ENCODE assay signal across 19 mouse cellular contexts in genomic region chr16:10984534-10984933, GRCm38 (mm10).
DNase-seq lines count a peak whose midpoint lies in the region; ATAC-seq and TF ChIP-seq lines count a peak whose summit lies in the region.
"Had no signal": no experiment of that assay in that cellular context is flagged by ENCODE, and none has a peak within 500 bp of the region (broad histone marks: within the 10 kb centered on the region; RNA-seq: fewer than 3 reads in every experiment).

No protein-coding gene starts in this region.

- no peak for TF ChIP-seq EP300 in liver, postnatal 0 days (IDR thresholded peaks at IDR 0.05; ENCODE audit: low read depth)

- WGBS in embryonic facial prominence, embryonic 15.5 days: 77% methylated on average over 5 of the region's 5 CpGs
- WGBS in embryonic facial prominence, embryonic 10.5 days: 77% methylated on average over 5 of the region's 5 CpGs
- 64% methylated on average over 5 of the region's 5 CpGs for WGBS in kidney, embryonic 14.5 days
- 26% methylated on average over 5 of the region's 5 CpGs for WGBS in kidney, adult 2 months
- WGBS in liver, postnatal 0 days (ENCODE audit: insufficient replicate concordance): 32% methylated on average over 5 of the region's 5 CpGs
- WGBS in liver, embryonic 11.5 days: 58% methylated on average over 5 of the region's 5 CpGs
- WGBS in intestine, postnatal 0 days: 16% methylated on average over 5 of the region's 5 CpGs

- peaks cover 39% of the 10 kb centered on the region for H3K4me1 ChIP-seq in embryonic facial prominence, embryonic 15.5 days
- H3K4me1 ChIP-seq in embryonic facial prominence, embryonic 10.5 days: peaks cover 30% of the 10 kb centered on the region
- peaks cover 39% of the 10 kb centered on the region for H3K4me1 ChIP-seq in kidney, embryonic 14.5 days (ENCODE audit: control insufficient read depth, insufficient read depth, low read length)
- peaks cover 25% of the 10 kb centered on the region; the same call in 1 of the 2 replicates for H3K4me1 ChIP-seq in kidney, adult 2 months (ENCODE audit: control insufficient read depth, insufficient read depth, low read length)
- H3K4me1 ChIP-seq in liver, postnatal 0 days (ENCODE audit: insufficient read depth): peaks cover 60% of the 10 kb centered on the region
- peaks cover 4% of the 10 kb centered on the region; the same call in 1 of the 2 replicates for H3K4me1 ChIP-seq in liver, embryonic 11.5 days (replicated peaks; ENCODE audit: control insufficient read depth, insufficient read depth, low read length)
- H3K4me1 ChIP-seq in intestine, postnatal 0 days (replicated peaks; ENCODE audit: control insufficient read depth, insufficient read depth, low read length): peaks cover 15% of the 10 kb centered on the region

- H3K9ac ChIP-seq in embryonic facial prominence, embryonic 15.5 days: no peak overlapping the region
- no peak overlapping the region for H3K9ac ChIP-seq in kidney, embryonic 14.5 days (ENCODE audit: low read depth, low read length)
- no peak overlapping the region for H3K9ac ChIP-seq in liver, postnatal 0 days (replicated peaks)
- H3K9ac ChIP-seq in liver, embryonic 11.5 days (ENCODE audit: low read depth, low read length): no peak overlapping the region
- no peak overlapping the region for H3K9ac ChIP-seq in intestine, postnatal 0 days (ENCODE audit: low read depth, low read length)

- no peak overlapping the region for H3K4me2 ChIP-seq in embryonic facial prominence, embryonic 15.5 days (replicated peaks)
- no peak overlapping the region for H3K4me2 ChIP-seq in kidney, embryonic 14.5 days (replicated peaks; ENCODE audit: low read depth, low read length)
- H3K4me2 ChIP-seq in liver, postnatal 0 days (ENCODE audit: low read depth, low read length): peak overlapping the region; percentile 43
- no peak overlapping the region for H3K4me2 ChIP-seq in liver, embryonic 11.5 days
- peak overlapping the region; percentile 10 for H3K4me2 ChIP-seq in intestine, postnatal 0 days (replicated peaks; ENCODE audit: low read depth)
- H3K4me2 ChIP-seq: heart, embryonic 11.5 days had no signal

- TF ChIP-seq POLR2A in kidney, adult 2 months (IDR thresholded peaks at IDR 0.05; ENCODE audit: low read depth, low read length): no peak

- no peak for DNase-seq in embryonic facial prominence, embryonic 10.5 days (ENCODE audit: low spot score)
- DNase-seq in kidney, adult 2 months: no peak
- no peak for DNase-seq in liver, postnatal 0 days
- no peak for DNase-seq in liver, embryonic 11.5 days (ENCODE audit: low spot score)
- no peak for DNase-seq in urinary bladder, postnatal 25 days (ENCODE audit: low spot score)
- DNase-seq: adrenal gland, adult 2 months; cerebellum, adult 9-10 months; gastrocnemius, postnatal 25 days; kidney, postnatal 10 days; lung, postnatal 4 days; right cerebral cortex, postnatal 4 days; thymus, postnatal 36 days had no signal

- ATAC-seq in embryonic facial prominence, embryonic 15.5 days (ENCODE audit: insufficient number of reproducible peaks, low FRiP score, low TSS enrichment, low read depth): no peak
- no peak for ATAC-seq in kidney, embryonic 14.5 days (ENCODE audit: low FRiP score, low TSS enrichment)
- no peak for ATAC-seq in liver, postnatal 0 days
- no peak for ATAC-seq in liver, embryonic 11.5 days (replicated peaks; ENCODE audit: low FRiP score)
- ATAC-seq in intestine, postnatal 0 days: peak; percentile 61
- ATAC-seq: forebrain, embryonic 14.5 days; hindbrain, postnatal 0 days had no signal

- H3K27ac ChIP-seq in embryonic facial prominence, embryonic 15.5 days (replicated peaks): peak overlapping the region; percentile 17; the same call in 1 of the 2 replicates
- no peak overlapping the region for H3K27ac ChIP-seq in embryonic facial prominence, embryonic 10.5 days (replicated peaks)
- H3K27ac ChIP-seq in kidney, embryonic 14.5 days (ENCODE audit: low read depth, low read length): peak overlapping the region; percentile 32; the same call in 1 of the 2 replicates
- H3K27ac ChIP-seq in kidney, adult 2 months (ENCODE audit: insufficient read depth, low read depth, low read length): no peak overlapping the region
- H3K27ac ChIP-seq in liver, postnatal 0 days (ENCODE audit: low read depth): 0 out of 2 replicates have a peak overlapping the region, but pooled peaks have one; percentile 19
- no peak overlapping the region for H3K27ac ChIP-seq in liver, embryonic 11.5 days (ENCODE audit: low read depth, low read length)
- peak overlapping the region; percentile 71 for H3K27ac ChIP-seq in intestine, postnatal 0 days (ENCODE audit: low read depth, low read length)
- H3K27ac ChIP-seq: hindbrain, embryonic 10.5 days; hindbrain, postnatal 0 days had no signal

- no peaks in the 10 kb centered on the region for H3K9me3 ChIP-seq in embryonic facial prominence, embryonic 15.5 days (replicated peaks)
- no peaks in the 10 kb centered on the region for H3K9me3 ChIP-seq in embryonic facial prominence, embryonic 10.5 days
- no peaks in the 10 kb centered on the region for H3K9me3 ChIP-seq in kidney, embryonic 14.5 days (ENCODE audit: control insufficient read depth, low read length)
- no peaks in the 10 kb centered on the region for H3K9me3 ChIP-seq in liver, postnatal 0 days (ENCODE audit: low read length)
- H3K9me3 ChIP-seq in liver, embryonic 11.5 days (ENCODE audit: control insufficient read depth, low read length): no peaks in the 10 kb centered on the region
- no peaks in the 10 kb centered on the region for H3K9me3 ChIP-seq in intestine, postnatal 0 days (ENCODE audit: control insufficient read depth)

- peaks cover 5% of the 10 kb centered on the region for H3K36me3 ChIP-seq in embryonic facial prominence, embryonic 15.5 days
- peaks cover 16% of the 10 kb centered on the region for H3K36me3 ChIP-seq in embryonic facial prominence, embryonic 10.5 days (replicated peaks)
- H3K36me3 ChIP-seq in kidney, embryonic 14.5 days (ENCODE audit: control insufficient read depth, insufficient read depth, low read length): peaks cover 4% of the 10 kb centered on the region; the same call in 1 of the 2 replicates
- no peaks in the 10 kb centered on the region for H3K36me3 ChIP-seq in kidney, adult 2 months (ENCODE audit: control insufficient read depth, insufficient read depth, low read length)
- H3K36me3 ChIP-seq in liver, postnatal 0 days (replicated peaks; ENCODE audit: insufficient read depth, low read length): peaks cover under 1% of the 10 kb centered on the region; the same call in 1 of the 2 replicates
- no peaks in the 10 kb centered on the region; the same call in 1 of the 2 replicates for H3K36me3 ChIP-seq in liver, embryonic 11.5 days (ENCODE audit: control insufficient read depth, insufficient read depth, low read length)
- H3K36me3 ChIP-seq in intestine, postnatal 0 days (ENCODE audit: control insufficient read depth, insufficient read depth): peaks cover 8% of the 10 kb centered on the region; the same call in 1 of the 2 replicates

- no peak overlapping the region for H3K4me3 ChIP-seq in embryonic facial prominence, embryonic 15.5 days (replicated peaks)
- H3K4me3 ChIP-seq in embryonic facial prominence, embryonic 10.5 days: no peak overlapping the region
- H3K4me3 ChIP-seq in kidney, embryonic 14.5 days (ENCODE audit: low read length): no peak overlapping the region
- H3K4me3 ChIP-seq in kidney, adult 2 months (ENCODE audit: insufficient read depth, low read depth, low read length): no peak overlapping the region
- no peak overlapping the region for H3K4me3 ChIP-seq in liver, postnatal 0 days (ENCODE audit: low read depth, low read length)
- H3K4me3 ChIP-seq in liver, embryonic 11.5 days (ENCODE audit: low read depth, low read length): no peak overlapping the region
- no peak overlapping the region for H3K4me3 ChIP-seq in intestine, postnatal 0 days (ENCODE audit: low read depth, low read length)
- H3K4me3 ChIP-seq: hindbrain, embryonic 10.5 days had no signal

- no peak for TF ChIP-seq CTCF in kidney, adult 2 months (conservative IDR thresholded peaks at IDR 0.05; ENCODE audit: insufficient read depth, insufficient read length, low read depth, low read length)
- TF ChIP-seq CTCF in liver, postnatal 0 days (IDR thresholded peaks at IDR 0.05; ENCODE audit: low read depth): no peak
- TF ChIP-seq CTCF in intestine, postnatal 0 days (IDR thresholded peaks at IDR 0.05; ENCODE audit: low read depth): no peak

- no peaks in the 10 kb centered on the region for H3K27me3 ChIP-seq in embryonic facial prominence, embryonic 15.5 days
- no peaks in the 10 kb centered on the region for H3K27me3 ChIP-seq in embryonic facial prominence, embryonic 10.5 days (replicated peaks; ENCODE audit: low read depth, poor library complexity, severe bottlenecking)
- no peaks in the 10 kb centered on the region for H3K27me3 ChIP-seq in kidney, embryonic 14.5 days (ENCODE audit: control insufficient read depth, insufficient read depth, low read length)
- H3K27me3 ChIP-seq in kidney, adult 2 months (replicated peaks; ENCODE audit: control insufficient read depth, insufficient read depth, low read length): no peaks in the 10 kb centered on the region
- no peaks in the 10 kb centered on the region for H3K27me3 ChIP-seq in liver, postnatal 0 days (ENCODE audit: insufficient read depth, low read length)
- no peaks in the 10 kb centered on the region for H3K27me3 ChIP-seq in liver, embryonic 11.5 days (replicated peaks; ENCODE audit: control insufficient read depth, insufficient read depth, low read length)
- H3K27me3 ChIP-seq in intestine, postnatal 0 days (replicated peaks; ENCODE audit: control insufficient read depth, insufficient read depth, low read length): no peaks in the 10 kb centered on the region

Comparison
In these comparisons a context has a peak if more than half of its experiments do, and no peak if none do; other contexts are left out.
1. H3K27ac ChIP-seq: peak in embryonic facial prominence, embryonic 15.5 days (single experiment), kidney, embryonic 14.5 days (single experiment), liver, postnatal 0 days (single experiment) and intestine, postnatal 0 days (single experiment); none in embryonic facial prominence, embryonic 10.5 days (single experiment), kidney, adult 2 months (single experiment) and liver, embryonic 11.5 days (single experiment).
2. H3K4me2 ChIP-seq: peak in liver, postnatal 0 days (single experiment) and intestine, postnatal 0 days (single experiment); none in embryonic facial prominence, embryonic 15.5 days (single experiment), kidney, embryonic 14.5 days (single experiment) and liver, embryonic 11.5 days (single experiment).